Mouse (Mus musculus) midbrain, postnatal 0 days (tissue): Measurements from ENCODE around the gene Mettl7b. TPM values are rescaled to one million over a fixed set of nuclear protein-coding genes. Genes with fewer than 3 reads are reported as not detected.
A peak's percentile ranks its signal among the peaks of the same experiment; 100 is the strongest.
"Not testable (repeated sequence)": the region's sequence is repeated elsewhere in the genome, so short reads cannot be mapped to it uniquely, and the experiment has no call there.

ENCODE experiments used
- ATAC-seq: fragments of 200-750 bp; cut with Nextera tagmentation; 2 replicates; pipeline ENCODE4 v1.8.0; 2017; ENCODE audit warnings: moderate number of reproducible peaks, mild to moderate bottlenecking, moderate TSS enrichment, moderate library complexity; ENCODE audit not compliant: low FRiP score
- DNase-seq: peaks from one replicate; pipeline ENCODE4 v3.0.0-alpha.2; 2015; ENCODE audit warnings: low spot score
- H3K27ac ChIP-seq: fragments of 300-500 bp; sonication (generic); 2 replicates; pipeline ENCODE4 v1.5.1; 2014; ENCODE audit warnings: low read depth, mild to moderate bottlenecking, low read length, mixed read lengths
- H3K27me3 ChIP-seq: fragments of 300-500 bp; sonication (generic); 2 replicates; pipeline ENCODE4 v1.6.1; 2014; ENCODE audit warnings: low read length, control low read depth, mixed read lengths; ENCODE audit not compliant: insufficient read depth
- H3K36me3 ChIP-seq: fragments of 300-500 bp; sonication (generic); 2 replicates; pipeline ENCODE4 v1.6.1; 2014; ENCODE audit warnings: low read length, control low read depth, mixed read lengths; ENCODE audit not compliant: insufficient read depth
- H3K4me1 ChIP-seq: fragments of 300-500 bp; sonication (generic); 2 replicates; pipeline ENCODE4 v1.6.1; 2014; ENCODE audit warnings: mild to moderate bottlenecking, control low read depth, antibody characterized with exemption, low read length, mixed read lengths; ENCODE audit not compliant: insufficient read depth
- H3K4me2 ChIP-seq: fragments of 300-500 bp; sonication (generic); 2 replicates; pipeline ENCODE4 v1.6.1; 2014; ENCODE audit warnings: low read depth, mild to moderate bottlenecking, low read length, mixed read lengths; ENCODE audit not compliant: poor library complexity, severe bottlenecking
- H3K4me3 ChIP-seq: fragments of 300-500 bp; sonication (generic); 2 replicates; pipeline ENCODE4 v1.5.1; 2014; ENCODE audit warnings: low read depth, mild to moderate bottlenecking, low read length, moderate library complexity
- H3K9ac ChIP-seq: fragments of 300-500 bp; sonication (generic); replicated peaks from 2 replicates; pipeline ENCODE4 v1.6.1; 2014; ENCODE audit warnings: mild to moderate bottlenecking, low read length, moderate library complexity, mixed read lengths; ENCODE audit not compliant: poor library complexity, severe bottlenecking
- H3K9me3 ChIP-seq: fragments of 300-500 bp; sonication (generic); 2 replicates; pipeline ENCODE4 v1.6.1; 2016; ENCODE audit warnings: low read length, control low read depth
- CTCF ChIP-seq: IDR thresholded peaks from 2 replicates; pipeline ENCODE4 v1.5.1; 2016; ENCODE audit warnings: antibody characterized with exemption, mild to moderate bottlenecking
- WGBS: fragments of 180-500 bp; shearing (Covaris S2); extraction: QIAGEN DNeasy Blood & Tissue Kit; methylation state at CpG from one replicate; pipeline ENCODE4 v1.1.7; 2014; 5-methylcytosine and 5-hydroxymethylcytosine counted together
- polyA plus RNA-seq: library from polyadenylated mRNA; unstranded; fragments of >200 nt; fragmentation: Nextera tagmentation; extraction: Ambion mirVana; gene quantifications from 2 replicates; pipeline ENCODE4 v1.2.1, GENCODE M21; 2015
- total RNA-seq: library from RNA; depleted of rRNA; stranded (reverse); fragments of >200 nt; gene quantifications from 2 replicates; pipeline ENCODE4 v1.2.3, GENCODE M21; 2014

Gene Mettl7b
- total and polyA plus RNA-seq, 2 experiments from 2014 or later = not detected

- no peak overlapping the region for H3K27ac ChIP-seq
- no peak overlapping the region for H3K4me3 ChIP-seq
- H3K9me3 ChIP-seq = no peaks in the 10 kb centered on the region
- no peak overlapping the region for H3K9ac ChIP-seq
- no peak overlapping the region for H3K4me2 ChIP-seq
- H3K4me1 ChIP-seq = no peaks in the 10 kb centered on the region
- H3K27me3 ChIP-seq = no peaks in the 10 kb centered on the region
- no peak for TF ChIP-seq CTCF
- ATAC-seq (no peak), DNase-seq (no peak)
- no peaks in the 10 kb centered on the region for H3K36me3 ChIP-seq
Measured at GRCm38 (mm10) chr10:128990994-128991393, 30.2 kb upstream of the Mettl7b start.

GRCm38 (mm10) chr10:128990129-128990850, 29.5 kb upstream of the Mettl7b start:
- not testable (repeated sequence) for H3K36me3 ChIP-seq, H3K4me3 ChIP-seq, DNase-seq, H3K27ac ChIP-seq, H3K27me3 ChIP-seq, H3K4me1 ChIP-seq, H3K9ac ChIP-seq, H3K4me2 ChIP-seq, H3K9me3 ChIP-seq
- WGBS = 72% methylated on average over 7 of the region's 10 CpGs
- ATAC-seq = 0 out of 2 replicates have a peak, but pooled peaks have one; percentile 13

GRCm38 (mm10) chr10:128989131-128989530, 28.3 kb upstream of the Mettl7b start, which contains the start of gene Olfr9:
Gene Olfr9, plus strand, starts transcription at chr10:128989431.
- DNase-seq, H3K9ac ChIP-seq, H3K27me3 ChIP-seq, H3K36me3 ChIP-seq, H3K27ac ChIP-seq, H3K4me3 ChIP-seq, H3K9me3 ChIP-seq, H3K4me2 ChIP-seq, ATAC-seq, H3K4me1 ChIP-seq: not testable (repeated sequence)
- WGBS = 53% methylated on average over 1 of the region's 1 CpGs

- H3K36me3 ChIP-seq = no peaks in the 10 kb centered on the region
- H3K27me3 ChIP-seq = no peaks in the 10 kb centered on the region
- TF ChIP-seq CTCF = no peak
- H3K4me3 ChIP-seq = no peak overlapping the region
- no peak overlapping the region for H3K27ac ChIP-seq
- H3K4me1 ChIP-seq = no peaks in the 10 kb centered on the region
- H3K4me2 ChIP-seq = no peak overlapping the region
- ATAC-seq (no peak), DNase-seq (no peak)
- no peaks in the 10 kb centered on the region for H3K9me3 ChIP-seq
- 79% methylated on average over 3 of the region's 3 CpGs for WGBS
- H3K9ac ChIP-seq = no peak overlapping the region
Measured at GRCm38 (mm10) chr10:128980644-128981365, 20.0 kb upstream of the Mettl7b start.

- DNase-seq (peak; percentile 80), ATAC-seq (peak; percentile 62)
- Histone ChIP-seq H3K4me3 (no peak overlapping the region), H3K27ac (no peak overlapping the region), H3K4me1 (no peaks in the 10 kb centered on the region), H3K9me3 (no peaks in the 10 kb centered on the region), H3K4me2 (no peak overlapping the region), H3K27me3 (no peaks in the 10 kb centered on the region), H3K36me3 (no peaks in the 10 kb centered on the region), H3K9ac (no peak overlapping the region)
- WGBS = 21% methylated on average over 9 of the region's 9 CpGs
- TF ChIP-seq CTCF = peak; percentile 88
Measured at GRCm38 (mm10) chr10:128977522-128978114, 16.8 kb upstream of the Mettl7b start.

GRCm38 (mm10) chr10:128976395-128976794, 15.6 kb upstream of the Mettl7b start:
- H3K4me1 ChIP-seq = no peaks in the 10 kb centered on the region
- WGBS = 65% methylated on average over 3 of the region's 3 CpGs
- ATAC-seq = no peak
- no peak overlapping the region for H3K27ac ChIP-seq
- H3K27me3 ChIP-seq = no peaks in the 10 kb centered on the region
- DNase-seq = no peak
- H3K4me3 ChIP-seq = no peak overlapping the region
- no peak for TF ChIP-seq CTCF
- no peaks in the 10 kb centered on the region for H3K36me3 ChIP-seq
- no peaks in the 10 kb centered on the region for H3K9me3 ChIP-seq
- H3K4me2 ChIP-seq = no peak overlapping the region
- no peak overlapping the region for H3K9ac ChIP-seq
